In the genomic region with DNA sequence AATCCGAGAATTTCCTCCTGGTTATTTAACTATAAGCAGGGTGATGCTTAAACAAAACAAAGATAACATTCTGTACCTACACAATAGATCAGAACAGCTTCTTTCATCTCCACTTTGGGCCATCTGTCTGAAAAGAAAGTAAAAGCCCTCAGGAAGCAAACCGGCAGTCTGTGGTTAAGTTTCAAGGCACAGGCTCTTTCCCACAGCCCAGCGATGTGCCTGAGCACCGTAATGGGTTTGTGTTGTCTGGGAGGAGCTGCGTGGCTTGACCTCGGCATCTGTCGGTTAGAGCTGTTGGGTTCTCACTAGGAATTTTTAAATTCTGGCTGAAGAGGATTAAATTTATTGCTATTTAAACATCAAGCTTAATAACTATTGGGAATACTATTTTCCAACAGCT, we compare ENCODE assay signal across 8 mouse cellular contexts.
A peak's percentile ranks its signal among the peaks of the same experiment; 100 is the strongest.
DNase-seq lines count a peak whose midpoint lies in the region; ATAC-seq and TF ChIP-seq lines count a peak whose summit lies in the region.

No protein-coding gene starts in this region.

- H3K4me3 ChIP-seq in heart, embryonic 16.5 days (ENCODE audit: low read length): peak overlapping the region; percentile 13
- no peak overlapping the region for H3K4me3 ChIP-seq in midbrain, embryonic 16.5 days (ENCODE audit: low read depth, low read length)

- peaks cover 10% of the 10 kb centered on the region for H3K4me1 ChIP-seq in heart, embryonic 16.5 days (ENCODE audit: control insufficient read depth, insufficient read depth, low read length)
- peaks cover 30% of the 10 kb centered on the region for H3K4me1 ChIP-seq in midbrain, embryonic 16.5 days (ENCODE audit: control insufficient read depth, insufficient read depth, low read length)

- no peak overlapping the region for H3K9ac ChIP-seq in heart, embryonic 16.5 days (ENCODE audit: low read length)
- peak overlapping the region; percentile 46; the same call in 1 of the 2 replicates for H3K9ac ChIP-seq in midbrain, embryonic 16.5 days (ENCODE audit: low read depth, low read length)

- H3K27ac ChIP-seq in heart, embryonic 16.5 days (ENCODE audit: low read length): peak overlapping the region; percentile 2; the same call in 1 of the 2 replicates
- H3K27ac ChIP-seq in midbrain, embryonic 16.5 days (ENCODE audit: low read length): peak overlapping the region; percentile 14

- peak overlapping the region; percentile 48 for H3K4me2 ChIP-seq in heart, embryonic 16.5 days (ENCODE audit: low read depth, low read length)
- peak overlapping the region; percentile 33 for H3K4me2 ChIP-seq in midbrain, embryonic 16.5 days (ENCODE audit: low read length)

- DNase-seq in heart, postnatal 10 days: no peak
- DNase-seq in brain, embryonic 14.5 days (ENCODE audit: low read depth): peak; percentile 81
- peak; percentile 62 for DNase-seq in induced T-regulatory cell, adult 2 months (ENCODE audit: low read depth)
- no peak for DNase-seq in adrenal gland, adult 2 months
- no peak for DNase-seq in layer of hippocampus, postnatal 36 days
- DNase-seq in urinary bladder, adult 2 months (ENCODE audit: low spot score): no peak

- H3K9me3 ChIP-seq in heart, embryonic 16.5 days (replicated peaks; ENCODE audit: control insufficient read depth, low read length): no peaks in the 10 kb centered on the region
- H3K9me3 ChIP-seq in midbrain, embryonic 16.5 days (replicated peaks; ENCODE audit: control insufficient read depth, low read length, poor library complexity, severe bottlenecking): no peaks in the 10 kb centered on the region

- H3K36me3 ChIP-seq in heart, embryonic 16.5 days (ENCODE audit: control insufficient read depth, insufficient read depth): no peaks in the 10 kb centered on the region
- H3K36me3 ChIP-seq in midbrain, embryonic 16.5 days (ENCODE audit: control insufficient read depth, insufficient read depth, low read length): no peaks in the 10 kb centered on the region

- 0 out of 2 replicates have a peak, but pooled peaks have one; percentile 58 for ATAC-seq in heart, embryonic 16.5 days (replicated peaks; ENCODE audit: extremely low read depth, insufficient read depth, low FRiP score)
- no peak; the same call in 1 of the 2 replicates for ATAC-seq in midbrain, embryonic 16.5 days

- no peak for TF ChIP-seq CTCF in brain, embryonic 14.5 days (IDR thresholded peaks at IDR 0.05; ENCODE audit: borderline replicate concordance, extremely low read depth, insufficient read depth, insufficient read length)

- no peaks in the 10 kb centered on the region for H3K27me3 ChIP-seq in heart, embryonic 16.5 days (ENCODE audit: control insufficient read depth, insufficient read depth, low read length)
- H3K27me3 ChIP-seq in midbrain, embryonic 16.5 days (ENCODE audit: control insufficient read depth, insufficient read depth, low read depth, low read length): no peaks in the 10 kb centered on the region

- no peak for TF ChIP-seq POLR2A in brain, embryonic 14.5 days (IDR thresholded peaks at IDR 0.05; ENCODE audit: borderline replicate concordance, extremely low read depth, insufficient read depth, insufficient read length, poor library complexity, severe bottlenecking)

- 50% methylated on average over 7 of the region's 7 CpGs for WGBS in heart, embryonic 16.5 days
- WGBS in midbrain, embryonic 16.5 days: 6% methylated on average over 7 of the region's 7 CpGs

- intact Hi-C loops in heart, postnatal 10 days (cut with DNase I): no loop called here

Comparison
In these comparisons a context has a peak if more than half of its experiments do, and no peak if none do; other contexts are left out.
1. DNase-seq: peak in brain, embryonic 14.5 days (single experiment) and induced T-regulatory cell, adult 2 months (single experiment); none in heart, postnatal 10 days (0 of 2), adrenal gland, adult 2 months (single experiment), layer of hippocampus, postnatal 36 days (0 of 2) and urinary bladder, adult 2 months (single experiment).